Mouse (Mus musculus): ENCODE results near the gene Prrg2.

DNA sequence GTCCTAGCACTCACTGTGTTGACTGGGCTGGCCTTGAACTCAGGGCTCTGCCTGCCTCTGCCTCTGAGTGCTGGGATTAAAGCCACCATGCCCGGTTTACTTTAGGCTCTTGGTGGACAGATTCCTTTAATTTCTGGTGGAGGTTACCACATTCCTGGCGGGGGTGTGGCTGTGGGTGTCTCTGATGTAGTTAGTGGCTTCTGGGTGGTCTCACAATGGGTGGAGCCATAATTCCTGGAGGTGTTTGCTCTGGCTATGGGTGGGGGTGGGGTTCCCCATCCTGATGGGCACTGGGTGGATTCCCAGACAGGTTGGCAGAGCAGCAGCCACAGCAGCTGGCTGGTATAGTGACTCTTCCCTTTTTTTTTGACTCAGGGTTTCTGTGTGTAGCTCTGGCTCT, 49.5 kb upstream of the Prrg2 start:
- no peak for TF ChIP-seq CTCF (IDR thresholded peaks at IDR 0.05; ENCODE audit: control insufficient read depth, insufficient read depth, insufficient replicate concordance, low read depth, low read length)
- no peak for TF ChIP-seq POLR2A (IDR thresholded peaks at IDR 0.05; ENCODE audit: control insufficient read depth, low read depth, low read length)

All from testis, adult 2 months (tissue).